Mouse (Mus musculus): ENCODE measurements at regions not wholly inside any gene's neighbourhood (a gene's known extent, or its start where the extent isn't known, plus 50 kb on each side); places are given as distances from the start of the nearest gene placed in this dataset.

DNA sequence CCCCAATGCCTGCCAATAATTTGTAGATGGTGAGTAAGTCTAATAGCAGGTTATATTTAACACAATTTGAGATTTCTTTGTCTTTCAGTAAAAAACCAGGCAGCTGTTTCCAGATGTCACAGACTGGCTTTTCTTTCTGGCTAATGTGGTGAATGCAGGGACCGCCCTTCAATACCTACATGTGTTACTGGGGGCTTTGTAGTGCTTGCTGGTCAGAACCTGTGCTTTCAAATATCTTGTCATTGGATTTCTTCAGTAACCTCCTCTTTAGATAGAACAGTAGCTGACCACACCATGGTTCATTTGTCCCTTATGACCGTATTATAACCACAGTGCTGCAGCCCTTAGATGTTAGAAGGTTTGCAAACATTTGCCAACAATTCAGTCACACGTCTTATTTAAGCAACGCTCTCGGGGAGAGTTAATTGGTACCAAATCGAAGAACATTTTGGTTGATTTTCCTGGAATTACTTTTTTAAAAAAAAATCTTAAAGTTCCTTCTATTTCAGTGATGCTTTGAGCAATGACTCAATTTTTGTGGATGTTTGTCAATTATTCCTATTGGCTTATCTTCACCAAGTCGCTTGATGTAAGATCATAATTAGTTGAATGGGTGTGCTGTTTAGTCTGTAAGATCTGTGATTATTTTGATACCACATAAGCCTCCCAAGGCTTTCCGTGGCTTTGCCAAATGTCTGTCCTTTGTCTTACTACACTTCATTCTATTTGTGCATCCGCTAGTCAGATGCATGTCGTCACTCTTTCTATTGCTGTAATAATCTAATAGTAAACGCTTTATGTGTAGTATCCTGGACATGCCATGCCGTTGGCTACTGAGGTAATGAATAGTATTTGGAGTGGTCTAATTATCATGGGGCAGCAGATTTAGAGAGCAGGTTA lies 436.9 kb upstream of the Meis1 start:
- no peak for ATAC-seq (replicated peaks; ENCODE audit: poor library complexity)

DNA sequence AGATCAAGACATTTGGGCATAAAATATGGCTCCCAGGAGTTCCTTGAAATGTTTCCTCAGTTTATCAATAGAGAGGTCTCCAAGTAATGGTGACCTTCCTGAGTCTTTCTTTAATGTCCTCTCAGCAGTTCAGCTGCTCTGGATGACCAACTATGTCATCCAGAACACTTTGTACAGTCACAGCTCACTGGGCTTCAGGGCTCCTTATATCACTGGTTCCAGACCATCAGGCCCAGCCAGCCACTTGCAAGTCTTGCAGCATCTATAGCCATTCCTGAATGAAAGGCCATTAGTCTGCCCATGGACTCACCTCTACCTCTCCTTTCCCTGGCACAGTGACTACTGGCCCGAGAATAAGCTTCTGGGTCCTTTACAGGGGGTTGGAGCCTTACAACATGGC lies 437.8 kb upstream of the Meis1 start:
- no peak for ATAC-seq (replicated peaks; ENCODE audit: poor library complexity)

DNA sequence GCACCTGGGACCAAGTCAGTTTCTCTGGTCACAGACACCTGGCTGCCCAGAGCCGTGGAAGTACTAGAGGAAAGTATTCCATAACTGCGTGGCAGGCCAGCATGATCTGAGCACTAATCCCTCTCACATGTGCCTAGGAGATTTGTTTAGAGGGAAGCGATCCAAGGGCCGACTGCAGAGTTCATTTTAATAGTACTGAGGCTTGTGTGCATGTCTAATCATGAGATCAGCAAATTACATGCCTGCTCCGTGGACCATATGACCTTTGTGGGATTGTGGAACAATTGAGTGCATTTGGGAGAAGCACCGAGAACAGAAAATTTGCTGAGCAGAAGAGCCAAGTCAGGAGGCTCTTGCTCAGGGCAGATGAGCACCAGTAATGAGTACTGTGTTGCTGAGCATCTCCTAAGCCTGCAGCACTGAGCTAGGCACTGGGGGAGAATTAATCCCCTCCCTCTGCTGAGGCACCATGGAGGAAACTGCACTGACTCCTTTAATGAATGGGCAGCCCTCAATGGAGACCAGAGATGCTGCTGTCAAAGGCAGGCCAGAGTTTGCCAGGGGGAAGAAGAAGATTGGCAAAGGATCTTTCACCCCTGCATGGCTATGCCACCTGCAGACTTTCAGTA lies 445.1 kb upstream of the Meis1 start:
- ATAC-seq (replicated peaks; ENCODE audit: poor library complexity), result no peak

- ATAC-seq (replicated peaks; ENCODE audit: poor library complexity), result no peak
Measured at GRCm38 (mm10) chr11:19468373-19468772, 449.6 kb upstream of the Meis1 start.

DNA sequence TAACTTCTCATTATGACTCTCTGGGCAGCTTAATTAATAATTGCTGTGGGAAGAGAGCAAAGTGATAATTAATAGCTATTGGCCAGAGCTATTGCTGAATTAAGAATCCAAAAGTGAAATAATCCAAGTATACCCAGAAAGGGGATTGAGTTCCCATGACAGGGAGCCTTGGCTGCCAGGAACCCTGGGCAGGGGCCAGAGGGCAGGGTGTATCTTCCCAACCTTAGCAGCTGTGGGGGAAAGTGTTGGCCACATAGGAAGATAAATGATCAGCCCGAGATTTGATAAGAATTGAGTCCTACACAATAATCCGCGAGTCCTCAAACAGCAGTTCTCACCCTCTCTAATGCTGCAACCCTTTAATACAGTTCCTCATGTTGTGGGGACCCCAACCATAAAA lies 450.0 kb upstream of the Meis1 start:
- ATAC-seq (replicated peaks; ENCODE audit: poor library complexity), result no peak

GRCm38 (mm10) chr11:19470648-19471341 lies 452.0 kb upstream of the Meis1 start:
- ATAC-seq (replicated peaks; ENCODE audit: poor library complexity), result peak; percentile 73

- ATAC-seq (replicated peaks; ENCODE audit: poor library complexity), result no peak
Measured at GRCm38 (mm10) chr11:19475068-19475786, 448.9 kb upstream of the Spred2 start.

DNA sequence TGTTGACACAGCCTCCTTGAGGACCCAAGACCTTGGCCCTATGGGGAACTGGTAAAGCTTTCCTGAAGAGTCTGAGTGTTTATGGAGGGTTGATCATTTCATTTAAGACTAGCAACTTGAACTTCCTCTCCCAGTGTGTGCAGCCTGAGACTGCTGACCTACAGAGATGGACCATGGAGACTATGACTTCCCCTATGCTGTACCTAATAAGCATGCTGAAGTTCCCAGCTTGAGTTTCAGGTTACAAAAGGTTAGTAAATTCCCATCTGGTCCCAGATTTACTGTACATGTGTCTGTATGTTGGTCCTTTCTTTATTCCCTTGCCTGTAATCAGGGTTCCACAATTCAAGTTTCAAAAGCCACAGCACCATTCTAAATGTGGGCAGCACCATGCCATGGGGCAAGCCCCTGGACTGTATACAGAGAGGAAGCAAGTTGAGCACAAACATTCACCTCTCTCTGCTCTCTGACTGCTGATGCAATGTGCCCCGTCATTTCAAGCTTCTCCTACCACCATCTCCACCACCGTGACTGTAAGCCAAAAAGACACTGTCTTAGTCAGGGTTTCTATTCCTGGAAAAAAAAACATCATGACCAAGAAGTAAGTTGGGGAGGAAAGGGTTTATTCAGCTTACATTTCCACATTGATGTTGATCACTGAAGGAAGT lies 431.0 kb upstream of the Spred2 start:
- ATAC-seq (replicated peaks; ENCODE audit: poor library complexity), result no peak

DNA sequence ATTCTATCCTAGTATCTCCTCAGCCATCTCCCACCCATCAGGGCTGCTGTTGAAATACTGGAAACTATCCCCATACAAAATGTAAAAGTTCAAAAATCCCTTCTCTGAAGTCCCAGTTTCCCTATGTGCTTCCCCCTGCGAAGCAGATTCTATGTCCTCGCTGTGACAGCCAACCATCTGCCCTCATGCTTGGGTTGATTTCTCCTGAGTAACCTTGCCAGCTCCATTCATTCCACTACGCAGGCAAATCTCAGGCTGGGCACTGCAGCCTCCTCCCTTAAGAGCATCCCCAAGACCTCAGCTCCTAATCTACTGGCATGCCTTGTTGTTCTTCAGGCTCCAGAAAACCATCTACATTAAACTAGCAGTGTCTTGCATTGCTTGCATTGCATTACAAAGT lies 402.5 kb upstream of the Spred2 start:
- ATAC-seq (replicated peaks; ENCODE audit: poor library complexity), result no peak

- no peak for ATAC-seq (replicated peaks; ENCODE audit: poor library complexity)
Measured at GRCm38 (mm10) chr11:19523853-19524487, 400.2 kb upstream of the Spred2 start.

GRCm38 (mm10) chr11:19529126-19529525 lies 395.0 kb upstream of the Spred2 start:
- ATAC-seq (replicated peaks; ENCODE audit: poor library complexity), result no peak

- no peak for ATAC-seq (replicated peaks; ENCODE audit: poor library complexity)
Measured at GRCm38 (mm10) chr11:19530652-19531051, 393.5 kb upstream of the Spred2 start.

DNA sequence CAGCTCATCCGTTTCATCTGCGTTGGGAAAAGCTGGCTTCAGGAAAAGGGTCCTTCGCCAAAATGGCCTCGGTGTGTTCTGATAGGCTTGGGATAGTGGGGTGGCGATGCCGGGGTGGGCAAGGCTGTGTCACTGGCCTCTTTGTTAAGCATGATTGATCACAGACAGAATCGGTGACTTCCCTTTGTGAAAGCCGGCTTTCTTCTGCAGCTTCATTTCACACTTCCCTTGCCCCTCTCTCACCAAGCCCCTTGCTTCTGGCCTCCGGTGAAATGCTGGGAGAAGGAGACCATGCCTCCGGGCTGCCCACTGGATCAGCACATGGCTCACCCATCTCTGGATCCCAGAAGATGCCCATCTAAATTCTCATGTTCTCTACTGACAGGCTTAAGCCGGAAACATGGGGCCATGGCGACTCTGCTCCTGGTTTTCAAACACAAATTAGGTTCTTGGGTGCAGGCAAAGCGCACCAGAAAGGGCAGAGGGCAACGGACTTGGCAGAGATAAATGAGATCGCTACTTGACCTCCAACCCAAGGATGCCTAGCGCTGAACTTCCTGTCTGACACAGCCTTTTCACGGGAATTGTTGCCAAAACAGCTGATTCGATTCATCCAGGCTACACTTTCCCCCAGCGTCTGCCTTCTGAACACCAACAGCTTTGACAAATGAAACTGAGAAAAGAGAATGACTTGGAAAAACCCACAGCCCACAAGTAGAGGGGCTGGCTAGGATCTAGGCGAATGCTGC lies 392.7 kb upstream of the Spred2 start:
- ATAC-seq (replicated peaks; ENCODE audit: poor library complexity), result no peak

- no peak for ATAC-seq (replicated peaks; ENCODE audit: poor library complexity)
Measured at GRCm38 (mm10) chr11:19532867-19533266, 391.3 kb upstream of the Spred2 start.

DNA sequence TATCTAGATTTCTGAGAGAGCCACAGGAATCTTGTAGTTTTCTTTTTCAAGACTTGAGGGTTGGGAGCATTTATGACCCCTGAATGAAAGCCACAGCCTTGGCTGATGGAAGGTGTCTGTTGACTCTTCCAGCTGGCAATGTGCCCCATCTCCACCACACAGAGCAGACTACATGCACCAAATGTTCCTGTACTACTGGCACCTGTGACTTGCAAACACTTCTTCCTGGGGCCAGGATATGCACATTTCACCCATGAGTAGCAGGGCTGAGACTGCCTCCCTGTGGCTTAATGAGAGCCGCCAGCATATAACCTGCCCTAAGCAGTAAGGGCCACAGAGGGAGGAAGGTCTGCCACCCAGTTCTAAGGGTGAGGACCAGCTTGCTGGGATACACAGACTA lies 390.5 kb upstream of the Spred2 start:
- peak; percentile 50 for ATAC-seq (replicated peaks; ENCODE audit: poor library complexity)

- ATAC-seq (replicated peaks; ENCODE audit: poor library complexity), result no peak
Measured at GRCm38 (mm10) chr11:19535215-19535614, 389.0 kb upstream of the Spred2 start.

GRCm38 (mm10) chr11:19546226-19546625 lies 377.9 kb upstream of the Spred2 start:
- ATAC-seq (replicated peaks; ENCODE audit: poor library complexity), result no peak

DNA sequence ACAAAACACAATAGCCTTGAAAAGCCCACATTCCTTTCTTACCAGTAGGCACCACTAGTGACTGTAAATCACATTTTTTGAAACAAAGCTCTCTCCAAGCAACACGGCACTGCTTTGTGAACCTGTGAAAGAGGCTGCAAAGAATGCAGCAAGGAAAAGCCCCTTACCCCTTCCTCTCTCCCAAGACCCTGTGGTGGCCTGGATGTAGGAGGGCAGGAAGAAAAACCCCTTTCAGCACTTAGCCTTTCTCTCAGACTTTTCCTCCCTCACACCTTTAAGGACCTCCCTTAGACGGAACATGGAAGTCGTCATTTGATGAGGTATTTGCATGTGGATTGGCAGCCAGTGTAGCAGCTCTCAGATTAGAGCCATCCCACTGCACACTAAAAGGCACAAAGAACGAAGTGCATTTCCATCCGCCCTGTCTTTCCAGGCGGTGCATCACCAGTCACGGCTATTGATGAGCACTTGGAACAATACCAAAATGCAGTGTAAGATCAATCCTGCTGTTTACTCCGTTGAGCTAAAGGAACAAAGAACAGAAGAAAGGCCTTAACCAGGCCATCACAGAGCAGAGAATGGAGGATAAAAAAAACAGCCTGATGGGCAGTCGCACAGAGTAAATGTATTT lies 369.7 kb upstream of the Spred2 start:
- ATAC-seq (replicated peaks; ENCODE audit: poor library complexity), result no peak
